9 mouse cellular contexts compared by ENCODE assay signal in genomic region chr10:25145851-25146250, GRCm38 (mm10).
DNase-seq lines count a peak whose midpoint lies in the region; ATAC-seq and TF ChIP-seq lines count a peak whose summit lies in the region.
"Had no signal": no experiment of that assay in that cellular context is flagged by ENCODE, and none has a peak within 500 bp of the region (broad histone marks: within the 10 kb centered on the region; RNA-seq: fewer than 3 reads in every experiment).

No protein-coding gene starts in this region.

- no peak for TF ChIP-seq EP300 in MEL (IDR thresholded peaks at IDR 0.05; ENCODE audit: low read depth in 1 of 2, low read length in 2 of 2)

- no peak overlapping the region for H3K9ac ChIP-seq in heart, embryonic 11.5 days (ENCODE audit: low read depth, low read length)
- H3K9ac ChIP-seq in MEL (ENCODE audit: control insufficient read depth, low read depth, low read length, poor library complexity, severe bottlenecking), result peak overlapping the region; percentile 68
- no peak overlapping the region for H3K9ac ChIP-seq in hindbrain, embryonic 15.5 days
- H3K9ac ChIP-seq in midbrain, embryonic 12.5 days (replicated peaks), result no peak overlapping the region

- no peak overlapping the region for H3K4me3 ChIP-seq in heart, embryonic 11.5 days (ENCODE audit: low read depth, low read length)
- peak overlapping the region; percentile 60 to 70 for H3K4me3 ChIP-seq in MEL (ENCODE audit: control insufficient read depth in 1 of 2, insufficient read depth in 1 of 2, low read depth in 2 of 2, low read length in 2 of 2)
- peak overlapping the region; percentile 7; the same call in 1 of the 2 replicates for H3K4me3 ChIP-seq in hindbrain, embryonic 15.5 days
- no peak overlapping the region for H3K4me3 ChIP-seq in midbrain, embryonic 12.5 days

- ATAC-seq in heart, embryonic 11.5 days (replicated peaks; ENCODE audit: insufficient number of reproducible peaks, low FRiP score, low TSS enrichment), result no peak
- peak; percentile 64 for ATAC-seq in hindbrain, embryonic 15.5 days (ENCODE audit: low FRiP score, low read depth)
- ATAC-seq in midbrain, embryonic 12.5 days (ENCODE audit: low FRiP score, low read depth), result 0 out of 2 replicates have a peak, but pooled peaks have one; percentile 27

- 71% methylated on average over 12 of the region's 12 CpGs for WGBS in heart, embryonic 11.5 days (ENCODE audit: insufficient replicate concordance)
- WGBS in hindbrain, embryonic 15.5 days, result 69% methylated on average over 12 of the region's 12 CpGs
- 76% methylated on average over 12 of the region's 12 CpGs for WGBS in midbrain, embryonic 12.5 days

- H3K4me1 ChIP-seq in heart, embryonic 11.5 days (ENCODE audit: control insufficient read depth, insufficient read depth, low read length), result peaks cover 2% of the 10 kb centered on the region; the same call in 1 of the 2 replicates
- H3K4me1 ChIP-seq in MEL (ENCODE audit: control insufficient read depth in 1 of 2, insufficient read depth in 2 of 2, low read length in 2 of 2), result peaks cover 4 to 17% of the 10 kb centered on the region in 2 experiments
- H3K4me1 ChIP-seq in hindbrain, embryonic 15.5 days (replicated peaks), result 0 out of 2 replicates have a peak, but pooled peaks cover 6% of the 10 kb centered on the region
- H3K4me1 ChIP-seq in midbrain, embryonic 12.5 days, result 0 out of 2 replicates have a peak, but pooled peaks cover 1% of the 10 kb centered on the region

- TF ChIP-seq CTCF in MEL (IDR thresholded peaks at IDR 0.05 in 2 of 3, conservative IDR thresholded peaks at IDR 0.05 in 1 of 3; ENCODE audit: control insufficient read depth in 1 of 3, insufficient read depth in 1 of 3, low read depth in 2 of 3, low read length in 3 of 3, poor library complexity in 1 of 3, severe bottlenecking in 1 of 3), result no peak

- H3K36me3 ChIP-seq in heart, embryonic 11.5 days (ENCODE audit: control insufficient read depth, insufficient read depth, low read length), result no peaks in the 10 kb centered on the region
- peaks cover 0 to 12% of the 10 kb centered on the region in 2 experiments; a peak in 2 of 4 replicates for H3K36me3 ChIP-seq in MEL (ENCODE audit: control insufficient read depth in 1 of 2, insufficient read depth in 2 of 2, low read length in 2 of 2)
- H3K36me3 ChIP-seq in hindbrain, embryonic 15.5 days, result no peaks in the 10 kb centered on the region
- H3K36me3 ChIP-seq in midbrain, embryonic 12.5 days, result no peaks in the 10 kb centered on the region

- DNase-seq in heart, adult 11 months, result no peak
- DNase-seq in MEL (ENCODE audit: low read depth, low spot score), result peak; percentile 63
- DNase-seq in urinary bladder, postnatal 4 days (ENCODE audit: low spot score in 2 of 2), result no peak
- DNase-seq in kidney, postnatal 10 days, result no peak
- DNase-seq in cerebellum, postnatal 14 days, result no peak
- DNase-seq: adrenal gland, postnatal 25 days had no signal

- no peaks in the 10 kb centered on the region for H3K9me3 ChIP-seq in heart, embryonic 11.5 days (replicated peaks; ENCODE audit: control insufficient read depth, low read length)
- H3K9me3 ChIP-seq in MEL (replicated peaks; ENCODE audit: insufficient read depth, low read length), result no peaks in the 10 kb centered on the region
- no peaks in the 10 kb centered on the region for H3K9me3 ChIP-seq in hindbrain, embryonic 15.5 days
- H3K9me3 ChIP-seq in midbrain, embryonic 12.5 days, result no peaks in the 10 kb centered on the region

- TF ChIP-seq POLR2A in MEL (IDR thresholded peaks at IDR 0.05; ENCODE audit: control insufficient read depth in 1 of 2, insufficient read depth in 1 of 2, low read depth in 1 of 2, low read length in 2 of 2, poor library complexity in 1 of 2), result no peak

- no peak overlapping the region for H3K27ac ChIP-seq in heart, embryonic 11.5 days (ENCODE audit: low read depth, low read length)
- H3K27ac ChIP-seq in MEL (ENCODE audit: control insufficient read depth, low read depth, low read length), result peak overlapping the region; percentile 93
- peak overlapping the region; percentile 71 for H3K27ac ChIP-seq in hindbrain, embryonic 15.5 days (replicated peaks)
- no peak overlapping the region for H3K27ac ChIP-seq in midbrain, embryonic 12.5 days (replicated peaks)

- H3K27me3 ChIP-seq in heart, embryonic 11.5 days (ENCODE audit: control insufficient read depth, insufficient read depth, low read length), result no peaks in the 10 kb centered on the region
- H3K27me3 ChIP-seq in MEL (ENCODE audit: control insufficient read depth in 1 of 2, insufficient read depth in 2 of 2, low read length in 2 of 2), result no peaks in the 10 kb centered on the region
- no peaks in the 10 kb centered on the region for H3K27me3 ChIP-seq in hindbrain, embryonic 15.5 days
- H3K27me3 ChIP-seq in midbrain, embryonic 12.5 days, result no peaks in the 10 kb centered on the region

- no peak for TF ChIP-seq RAD21 in MEL (IDR thresholded peaks at IDR 0.05; ENCODE audit: low read depth, low read length)

- H3K4me2 ChIP-seq in heart, embryonic 11.5 days, result peak overlapping the region; percentile 23; the same call in 1 of the 2 replicates
- peak overlapping the region; percentile 35 for H3K4me2 ChIP-seq in hindbrain, embryonic 15.5 days
- no peak overlapping the region for H3K4me2 ChIP-seq in midbrain, embryonic 12.5 days (replicated peaks)

- no peaks in the 10 kb centered on the region for H3K79me2 ChIP-seq in MEL (ENCODE audit: control insufficient read depth, insufficient read depth, low read length, poor library complexity)

TF ChIP-seq in MEL, 35 proteins besides CTCF, POLR2A, EP300 and RAD21:
- no peak for TF ChIP-seq JUND (IDR thresholded peaks at IDR 0.05; ENCODE audit: low read depth, low read length)
- TF ChIP-seq MEF2A (IDR thresholded peaks at IDR 0.05; ENCODE audit: extremely low read depth, insufficient replicate concordance, low read depth, low read length, poor library complexity, severe bottlenecking), result no peak
- TF ChIP-seq MAX (IDR thresholded peaks at IDR 0.05; ENCODE audit: low read length), result no peak
- TF ChIP-seq TBP (IDR thresholded peaks at IDR 0.05; ENCODE audit: low read depth, low read length), result no peak
- TF ChIP-seq ZNF384 (IDR thresholded peaks at IDR 0.05; ENCODE audit: low read depth, low read length), result no peak
- no peak for TF ChIP-seq CHD2 (IDR thresholded peaks at IDR 0.05; ENCODE audit: low read length)
- no peak for TF ChIP-seq BHLHE40 (IDR thresholded peaks at IDR 0.05; ENCODE audit: borderline replicate concordance, low read depth, low read length)
- TF ChIP-seq POLR2AphosphoS5 (IDR thresholded peaks at IDR 0.05; ENCODE audit: borderline replicate concordance, low read depth, low read length), result no peak
- TF ChIP-seq MXI1 (IDR thresholded peaks at IDR 0.05; ENCODE audit: low read depth, low read length), result no peak

Comparison
In these comparisons a context has a peak if more than half of its experiments do, and no peak if none do; other contexts are left out.
1. H3K27ac ChIP-seq: peak in MEL (single experiment) and hindbrain, embryonic 15.5 days (single experiment); none in heart, embryonic 11.5 days (single experiment) and midbrain, embryonic 12.5 days (single experiment).
2. H3K4me3 ChIP-seq: peak in MEL (2 of 2) and hindbrain, embryonic 15.5 days (single experiment); none in heart, embryonic 11.5 days (single experiment) and midbrain, embryonic 12.5 days (single experiment).